Mouse (Mus musculus) hindbrain, embryonic 13.5 days (tissue): ENCODE results near the gene Them7. TPM values are rescaled to one million over a fixed set of nuclear protein-coding genes. Genes with fewer than 3 reads are reported as not detected.

Experiments used
- ATAC-seq: fragments of 200-750 bp; cut with Nextera tagmentation; 2 replicates; pipeline ENCODE4 v1.8.0; 2017; ENCODE audit warnings: moderate TSS enrichment; ENCODE audit not compliant: low FRiP score
- H3K27ac ChIP-seq: fragments of 300-500 bp; sonication (generic); 2 replicates; pipeline ENCODE4 v1.5.1; 2015; ENCODE audit warnings: inconsistent platforms, mild to moderate bottlenecking, moderate library complexity
- H3K27me3 ChIP-seq: fragments of 300-500 bp; sonication (generic); 2 replicates; pipeline ENCODE4 v1.6.1; 2015; ENCODE audit warnings: mild to moderate bottlenecking, inconsistent platforms
- H3K36me3 ChIP-seq: fragments of 300-500 bp; sonication (generic); 2 replicates; pipeline ENCODE4 v1.6.1; 2015; ENCODE audit warnings: mild to moderate bottlenecking, inconsistent platforms
- H3K4me1 ChIP-seq: fragments of 300-500 bp; sonication (generic); replicated peaks from 2 replicates; pipeline ENCODE4 v1.6.1; 2015; ENCODE audit warnings: inconsistent platforms
- H3K4me2 ChIP-seq: fragments of 300-500 bp; sonication (generic); 2 replicates; pipeline ENCODE4 v1.6.1; 2015; ENCODE audit warnings: inconsistent platforms, mild to moderate bottlenecking, moderate library complexity
- H3K4me3 ChIP-seq: fragments of 300-500 bp; sonication (generic); 2 replicates; pipeline ENCODE4 v1.5.1; 2015; ENCODE audit warnings: mild to moderate bottlenecking, inconsistent platforms
- H3K9ac ChIP-seq: fragments of 300-500 bp; sonication (generic); 2 replicates; pipeline ENCODE4 v1.6.1; 2015; ENCODE audit warnings: mild to moderate bottlenecking, inconsistent platforms
- H3K9me3 ChIP-seq: fragments of 300-500 bp; sonication (generic); 2 replicates; pipeline ENCODE4 v1.6.1; 2016; ENCODE audit warnings: inconsistent platforms
- WGBS: fragments of 180-500 bp; shearing (Covaris S2); methylation state at CpG from one replicate; pipeline ENCODE4 v1.1.7; 2015; 5-methylcytosine and 5-hydroxymethylcytosine counted together
- polyA plus RNA-seq: library from polyadenylated mRNA; unstranded; fragments of >200 nt; fragmentation: Nextera tagmentation; extraction: Ambion mirVana; gene quantifications from 2 replicates; pipeline ENCODE4 v1.2.1, GENCODE M21; 2015

Them7 gene
- polyA plus RNA-seq, 1 experiment from 2014 or later: 0.23 TPM

- H3K36me3 ChIP-seq: no peaks in the 10 kb centered on the region
- H3K9ac ChIP-seq: no peak overlapping the region
- H3K4me3 ChIP-seq: no peak overlapping the region
- no peaks in the 10 kb centered on the region for H3K9me3 ChIP-seq
- no peak overlapping the region for H3K27ac ChIP-seq
- H3K4me1 ChIP-seq: no peaks in the 10 kb centered on the region
- ATAC-seq: peak; percentile 32; the same call in 1 of the 2 replicates
- H3K4me2 ChIP-seq: no peak overlapping the region
- 0 out of 2 replicates have a peak, but pooled peaks cover 8% of the 10 kb centered on the region for H3K27me3 ChIP-seq
- 54% methylated on average over 4 of the region's 4 CpGs for WGBS
Observed at GRCm38 (mm10) chr2:105408511-105408910, 184.4 kb downstream of the Them7 start.

GRCm38 (mm10) chr2:105409253-105409652 is 185.1 kb downstream of the Them7 start:
- Histone ChIP-seq H3K4me3 (no peak overlapping the region), H3K36me3 (no peaks in the 10 kb centered on the region), H3K4me1 (no peaks in the 10 kb centered on the region), H3K27me3 (0 out of 2 replicates have a peak, but pooled peaks cover 8% of the 10 kb centered on the region), H3K9ac (no peak overlapping the region), H3K27ac (no peak overlapping the region), H3K9me3 (no peaks in the 10 kb centered on the region), H3K4me2 (no peak overlapping the region)
- 90% methylated on average over 1 of the region's 1 CpGs for whole genome bisulfite sequencing
- no peak for ATAC-seq

GRCm38 (mm10) chr2:105414309-105414708 is 190.2 kb downstream of the Them7 start:
- no peak for ATAC-seq
- H3K4me2 ChIP-seq: no peak overlapping the region
- H3K9me3 ChIP-seq: no peaks in the 10 kb centered on the region
- WGBS: 80% methylated on average over 2 of the region's 2 CpGs
- H3K36me3 ChIP-seq: no peaks in the 10 kb centered on the region
- H3K27ac ChIP-seq: no peak overlapping the region
- peaks cover 19% of the 10 kb centered on the region; the same call in 1 of the 2 replicates for H3K27me3 ChIP-seq
- H3K9ac ChIP-seq: no peak overlapping the region
- no peak overlapping the region for H3K4me3 ChIP-seq
- peaks cover 19% of the 10 kb centered on the region for H3K4me1 ChIP-seq

GRCm38 (mm10) chr2:105416046-105416659 is 192.0 kb downstream of the Them7 start:
- Histone ChIP-seq H3K9ac (no peak overlapping the region), H3K36me3 (no peaks in the 10 kb centered on the region), H3K4me2 (no peak overlapping the region), H3K27me3 (peaks cover 18% of the 10 kb centered on the region; the same call in 1 of the 2 replicates), H3K4me1 (peaks cover 19% of the 10 kb centered on the region), H3K27ac (no peak overlapping the region), H3K4me3 (no peak overlapping the region), H3K9me3 (no peaks in the 10 kb centered on the region)
- 0 out of 2 replicates have a peak, but pooled peaks have one; percentile 43 for ATAC-seq
- WGBS: 61% methylated on average over 7 of the region's 7 CpGs

GRCm38 (mm10) chr2:105416660-105417348 is 192.7 kb downstream of the Them7 start:
- no peaks in the 10 kb centered on the region for H3K9me3 ChIP-seq
- H3K4me1 ChIP-seq: peaks cover 19% of the 10 kb centered on the region
- 33% methylated on average over 8 of the region's 8 CpGs for WGBS
- peak; percentile 65; the same call in 1 of the 2 replicates for ATAC-seq
- H3K27ac ChIP-seq: no peak overlapping the region
- H3K4me3 ChIP-seq: no peak overlapping the region
- no peak overlapping the region for H3K4me2 ChIP-seq
- no peak overlapping the region for H3K9ac ChIP-seq
- peaks cover 15% of the 10 kb centered on the region; the same call in 1 of the 2 replicates for H3K27me3 ChIP-seq
- no peaks in the 10 kb centered on the region for H3K36me3 ChIP-seq

- H3K27me3 ChIP-seq: peaks cover 15% of the 10 kb centered on the region; the same call in 1 of the 2 replicates
- H3K9me3 ChIP-seq: no peaks in the 10 kb centered on the region
- ATAC-seq: no peak
- H3K9ac ChIP-seq: no peak overlapping the region
- no peak overlapping the region for H3K4me3 ChIP-seq
- no peak overlapping the region for H3K27ac ChIP-seq
- no peaks in the 10 kb centered on the region for H3K36me3 ChIP-seq
- 89% methylated on average over 5 of the region's 5 CpGs for WGBS
- peaks cover 19% of the 10 kb centered on the region for H3K4me1 ChIP-seq
- no peak overlapping the region for H3K4me2 ChIP-seq
Observed at GRCm38 (mm10) chr2:105417663-105418062, 193.5 kb downstream of the Them7 start.

GRCm38 (mm10) chr2:105418629-105419227 is 194.6 kb downstream of the Them7 start:
- no peaks in the 10 kb centered on the region for H3K36me3 ChIP-seq
- H3K4me1 ChIP-seq: peaks cover 19% of the 10 kb centered on the region
- no peak overlapping the region for H3K4me2 ChIP-seq
- H3K27ac ChIP-seq: no peak overlapping the region
- H3K4me3 ChIP-seq: no peak overlapping the region
- no peaks in the 10 kb centered on the region for H3K9me3 ChIP-seq
- no peak for ATAC-seq
- H3K9ac ChIP-seq: no peak overlapping the region
- peaks cover 15% of the 10 kb centered on the region; the same call in 1 of the 2 replicates for H3K27me3 ChIP-seq
- WGBS: 89% methylated on average over 12 of the region's 12 CpGs

GRCm38 (mm10) chr2:105427447-105427846 is 203.3 kb downstream of the Them7 start:
- no peak overlapping the region for H3K27ac ChIP-seq
- H3K27me3 ChIP-seq: peaks cover 28% of the 10 kb centered on the region; the same call in 1 of the 2 replicates
- WGBS: 81% methylated on average over 8 of the region's 8 CpGs
- no peak for ATAC-seq
- H3K4me3 ChIP-seq: no peak overlapping the region
- no peak overlapping the region for H3K4me2 ChIP-seq
- H3K4me1 ChIP-seq: peaks cover 6% of the 10 kb centered on the region
- H3K9me3 ChIP-seq: no peaks in the 10 kb centered on the region
- no peak overlapping the region for H3K9ac ChIP-seq
- no peaks in the 10 kb centered on the region for H3K36me3 ChIP-seq

GRCm38 (mm10) chr2:105428029-105428428 is 203.9 kb downstream of the Them7 start:
- no peaks in the 10 kb centered on the region for H3K36me3 ChIP-seq
- peaks cover 6% of the 10 kb centered on the region for H3K4me1 ChIP-seq
- 0 out of 2 replicates have a peak, but pooled peaks have one; percentile 12 for ATAC-seq
- H3K9ac ChIP-seq: no peak overlapping the region
- no peak overlapping the region for H3K4me3 ChIP-seq
- WGBS: 4% methylated on average over 12 of the region's 12 CpGs
- no peaks in the 10 kb centered on the region for H3K9me3 ChIP-seq
- H3K27ac ChIP-seq: no peak overlapping the region
- no peak overlapping the region for H3K4me2 ChIP-seq
- H3K27me3 ChIP-seq: peaks cover 34% of the 10 kb centered on the region; the same call in 1 of the 2 replicates

- 19% methylated on average over 6 of the region's 6 CpGs for WGBS
- Histone ChIP-seq H3K27ac (no peak overlapping the region), H3K36me3 (no peaks in the 10 kb centered on the region), H3K4me1 (peaks cover 6% of the 10 kb centered on the region), H3K4me2 (no peak overlapping the region), H3K9me3 (no peaks in the 10 kb centered on the region), H3K9ac (no peak overlapping the region), H3K27me3 (peaks cover 36% of the 10 kb centered on the region; the same call in 1 of the 2 replicates), H3K4me3 (no peak overlapping the region)
- ATAC-seq: peak; percentile 47; the same call in 1 of the 2 replicates
Observed at GRCm38 (mm10) chr2:105428467-105428866, 204.3 kb downstream of the Them7 start.
